Mouse (Mus musculus): Measurements from ENCODE around the gene Atxn1. TPM values are rescaled to one million over a fixed set of nuclear protein-coding genes. Genes with fewer than 3 reads are reported as not detected.
A peak's percentile ranks its signal among the peaks of the same experiment; 100 is the strongest.

The Atxn1 gene
- polyA plus RNA-seq, 1 experiment from 2014 or later, result 5.9 TPM

- Histone ChIP-seq H3K4me1 (ENCODE audit: insufficient read depth, low read length) (peaks cover 16% of the 10 kb centered on the region), H3K36me3 (ENCODE audit: insufficient read depth, low read length) (no peaks in the 10 kb centered on the region), H3K9ac (replicated peaks; ENCODE audit: low read length) (no peak overlapping the region), H3K4me3 (ENCODE audit: low read length) (no peak overlapping the region), H3K9me3 (ENCODE audit: low read length) (no peaks in the 10 kb centered on the region), H3K4me2 (replicated peaks; ENCODE audit: low read depth, low read length) (no peak overlapping the region), H3K27me3 (ENCODE audit: insufficient read depth, low read length) (no peaks in the 10 kb centered on the region), H3K27ac (ENCODE audit: low read length) (no peak overlapping the region)
- no peak for ATAC-seq (ENCODE audit: low FRiP score, low TSS enrichment)
- 73% methylated on average over 5 of the region's 5 CpGs for WGBS
These were observed 212.3 kb downstream of the Atxn1 start for GRCm38 (mm10) chr13:45752498-45752897.

DNA sequence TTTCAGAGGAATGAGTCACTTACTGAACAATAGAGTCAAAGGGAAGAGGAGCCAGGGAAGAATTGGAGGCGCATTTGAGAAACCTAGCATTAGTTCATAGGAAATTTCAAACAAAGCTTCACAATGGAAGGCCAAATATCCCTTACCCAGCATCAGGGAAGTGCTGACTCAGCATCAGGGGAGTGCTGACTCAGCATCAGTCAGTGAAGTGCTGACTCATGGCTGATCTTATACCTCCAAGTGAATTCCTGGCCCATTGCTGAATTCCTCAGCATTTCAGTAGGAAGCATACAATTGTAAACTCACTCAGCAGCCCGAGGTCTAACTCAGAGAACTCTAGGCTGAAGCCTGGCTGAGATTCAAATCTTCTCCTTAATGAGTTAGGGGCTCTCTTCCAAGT, 213.6 kb downstream of the Atxn1 start:
- ATAC-seq (ENCODE audit: low FRiP score, low TSS enrichment), result no peak
- H3K9ac ChIP-seq (replicated peaks; ENCODE audit: low read length), result no peak overlapping the region
- H3K4me3 ChIP-seq (ENCODE audit: low read length), result no peak overlapping the region

GRCm38 (mm10) chr13:45750627-45751026, 214.2 kb downstream of the Atxn1 start:
- 74% methylated on average over 6 of the region's 6 CpGs for WGBS
- no peak overlapping the region for H3K4me2 ChIP-seq (replicated peaks; ENCODE audit: low read depth, low read length)
- H3K9ac ChIP-seq (replicated peaks; ENCODE audit: low read length), result no peak overlapping the region
- H3K4me1 ChIP-seq (ENCODE audit: insufficient read depth, low read length), result peaks cover 16% of the 10 kb centered on the region
- H3K27me3 ChIP-seq (ENCODE audit: insufficient read depth, low read length), result no peaks in the 10 kb centered on the region
- H3K36me3 ChIP-seq (ENCODE audit: insufficient read depth, low read length), result no peaks in the 10 kb centered on the region
- ATAC-seq (ENCODE audit: low FRiP score, low TSS enrichment), result no peak
- no peak overlapping the region for H3K4me3 ChIP-seq (ENCODE audit: low read length)
- H3K9me3 ChIP-seq (ENCODE audit: low read length), result no peaks in the 10 kb centered on the region
- H3K27ac ChIP-seq (ENCODE audit: low read length), result no peak overlapping the region

More for the DNA sequence above, 213.6 kb downstream of the Atxn1 start:
- no peak overlapping the region for H3K27ac ChIP-seq (ENCODE audit: low read length)
- H3K36me3 ChIP-seq (ENCODE audit: insufficient read depth, low read length), result no peaks in the 10 kb centered on the region
- H3K27me3 ChIP-seq (ENCODE audit: insufficient read depth, low read length), result no peaks in the 10 kb centered on the region
- no peaks in the 10 kb centered on the region for H3K9me3 ChIP-seq (ENCODE audit: low read length)
- no peak overlapping the region for H3K4me2 ChIP-seq (replicated peaks; ENCODE audit: low read depth, low read length)
- peaks cover 16% of the 10 kb centered on the region for H3K4me1 ChIP-seq (ENCODE audit: insufficient read depth, low read length)
- 68% methylated on average over 2 of the region's 2 CpGs for WGBS

DNA sequence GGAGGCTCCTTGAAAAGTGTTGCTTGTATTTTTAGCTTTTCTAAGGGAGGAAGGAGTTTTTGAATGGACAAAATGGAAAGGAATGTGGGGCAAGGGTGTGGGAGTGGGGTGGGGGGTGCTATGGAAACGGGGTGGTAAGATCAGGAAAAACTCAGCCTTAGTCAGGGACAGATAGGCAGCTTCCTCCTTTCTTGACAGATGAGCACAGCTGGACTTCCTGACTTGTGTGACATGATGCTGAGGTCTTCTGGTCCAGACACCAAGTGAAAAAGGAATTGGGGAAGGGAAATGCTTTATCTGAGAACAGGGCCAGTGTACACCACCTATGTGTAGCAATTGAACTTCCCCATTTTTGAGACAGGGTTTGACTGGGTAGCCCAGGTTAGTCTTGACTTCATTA, 214.9 kb downstream of the Atxn1 start:
- H3K9me3 ChIP-seq (ENCODE audit: low read length), result no peaks in the 10 kb centered on the region
- H3K36me3 ChIP-seq (ENCODE audit: insufficient read depth, low read length), result no peaks in the 10 kb centered on the region
- peak overlapping the region; percentile 56 for H3K27ac ChIP-seq (ENCODE audit: low read length)
- peaks cover 16% of the 10 kb centered on the region for H3K4me1 ChIP-seq (ENCODE audit: insufficient read depth, low read length)
- H3K9ac ChIP-seq (replicated peaks; ENCODE audit: low read length), result no peak overlapping the region
- H3K4me3 ChIP-seq (ENCODE audit: low read length), result no peak overlapping the region
- H3K27me3 ChIP-seq (ENCODE audit: insufficient read depth, low read length), result no peaks in the 10 kb centered on the region
- no peak for ATAC-seq (ENCODE audit: low FRiP score, low TSS enrichment)
- WGBS, result 44% methylated on average over 1 of the region's 1 CpGs
- no peak overlapping the region for H3K4me2 ChIP-seq (replicated peaks; ENCODE audit: low read depth, low read length)

GRCm38 (mm10) chr13:45749222-45749621, 215.6 kb downstream of the Atxn1 start:
- no peaks in the 10 kb centered on the region for H3K27me3 ChIP-seq (ENCODE audit: insufficient read depth, low read length)
- no peak overlapping the region for H3K4me3 ChIP-seq (ENCODE audit: low read length)
- ATAC-seq (ENCODE audit: low FRiP score, low TSS enrichment), result no peak
- H3K4me2 ChIP-seq (replicated peaks; ENCODE audit: low read depth, low read length), result no peak overlapping the region
- H3K9me3 ChIP-seq (ENCODE audit: low read length), result no peaks in the 10 kb centered on the region
- no peaks in the 10 kb centered on the region for H3K36me3 ChIP-seq (ENCODE audit: insufficient read depth, low read length)
- peaks cover 12% of the 10 kb centered on the region for H3K4me1 ChIP-seq (ENCODE audit: insufficient read depth, low read length)
- H3K27ac ChIP-seq (ENCODE audit: low read length), result peak overlapping the region; percentile 44; the same call in 1 of the 2 replicates
- H3K9ac ChIP-seq (replicated peaks; ENCODE audit: low read length), result no peak overlapping the region
- 63% methylated on average over 8 of the region's 8 CpGs for WGBS

- Histone ChIP-seq H3K9me3 (ENCODE audit: low read length) (no peaks in the 10 kb centered on the region), H3K4me3 (ENCODE audit: low read length) (no peak overlapping the region), H3K4me2 (replicated peaks; ENCODE audit: low read depth, low read length) (no peak overlapping the region), H3K27me3 (ENCODE audit: insufficient read depth, low read length) (no peaks in the 10 kb centered on the region), H3K9ac (replicated peaks; ENCODE audit: low read length) (no peak overlapping the region), H3K4me1 (ENCODE audit: insufficient read depth, low read length) (peaks cover 12% of the 10 kb centered on the region), H3K27ac (ENCODE audit: low read length) (no peak overlapping the region), H3K36me3 (ENCODE audit: insufficient read depth, low read length) (no peaks in the 10 kb centered on the region)
- WGBS, result 58% methylated on average over 4 of the region's 4 CpGs
- no peak for ATAC-seq (ENCODE audit: low FRiP score, low TSS enrichment)
These were observed 216.1 kb downstream of the Atxn1 start for GRCm38 (mm10) chr13:45748691-45749090.

- no peak for ATAC-seq (ENCODE audit: low FRiP score, low TSS enrichment)
- H3K27me3 ChIP-seq (ENCODE audit: insufficient read depth, low read length), result no peaks in the 10 kb centered on the region
These were observed 218.7 kb downstream of the Atxn1 start for GRCm38 (mm10) chr13:45745851-45746773.

GRCm38 (mm10) chr13:45744803-45745432, 219.9 kb downstream of the Atxn1 start:
- no peak overlapping the region for H3K4me2 ChIP-seq (replicated peaks; ENCODE audit: low read depth, low read length)
- no peak overlapping the region for H3K27ac ChIP-seq (ENCODE audit: low read length)
- H3K4me1 ChIP-seq (ENCODE audit: insufficient read depth, low read length), result peaks cover 8% of the 10 kb centered on the region
- no peaks in the 10 kb centered on the region for H3K27me3 ChIP-seq (ENCODE audit: insufficient read depth, low read length)
- no peak overlapping the region for H3K9ac ChIP-seq (replicated peaks; ENCODE audit: low read length)
- H3K36me3 ChIP-seq (ENCODE audit: insufficient read depth, low read length), result no peaks in the 10 kb centered on the region
- no peaks in the 10 kb centered on the region for H3K9me3 ChIP-seq (ENCODE audit: low read length)
- WGBS, result 80% methylated on average over 7 of the region's 7 CpGs
- no peak overlapping the region for H3K4me3 ChIP-seq (ENCODE audit: low read length)
- no peak for ATAC-seq (ENCODE audit: low FRiP score, low TSS enrichment)

More at GRCm38 (mm10) chr13:45745851-45746773, 218.7 kb downstream of the Atxn1 start:
- Histone ChIP-seq H3K4me2 (replicated peaks; ENCODE audit: low read depth, low read length) (no peak overlapping the region), H3K9ac (replicated peaks; ENCODE audit: low read length) (no peak overlapping the region), H3K4me3 (ENCODE audit: low read length) (no peak overlapping the region), H3K27ac (ENCODE audit: low read length) (no peak overlapping the region), H3K36me3 (ENCODE audit: insufficient read depth, low read length) (no peaks in the 10 kb centered on the region), H3K4me1 (ENCODE audit: insufficient read depth, low read length) (peaks cover 12% of the 10 kb centered on the region), H3K9me3 (ENCODE audit: low read length) (no peaks in the 10 kb centered on the region)
- WGBS, result 62% methylated on average over 12 of the region's 12 CpGs

DNA sequence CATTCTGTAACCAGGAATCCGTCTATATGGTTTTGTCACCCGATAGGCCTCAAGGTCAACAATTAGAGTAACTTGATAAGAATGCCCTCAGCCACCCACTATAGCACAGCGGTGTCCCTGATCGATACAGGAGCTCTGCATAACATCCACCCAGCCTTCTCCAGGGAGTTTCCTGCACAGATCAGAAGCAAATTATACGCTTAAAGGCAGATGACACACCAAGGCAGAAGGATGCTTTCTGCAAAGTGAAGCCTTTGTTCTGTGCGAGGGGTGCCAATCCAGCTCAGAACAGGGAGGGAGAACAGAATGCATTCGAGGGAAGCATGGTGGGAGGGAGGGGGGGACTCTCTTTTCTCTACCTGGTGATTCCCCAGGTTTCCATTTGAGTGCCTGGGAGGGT, 221.0 kb downstream of the Atxn1 start:
- no peak for ATAC-seq (ENCODE audit: low FRiP score, low TSS enrichment)
- Histone ChIP-seq H3K9ac (replicated peaks; ENCODE audit: low read length) (no peak overlapping the region), H3K4me2 (replicated peaks; ENCODE audit: low read depth, low read length) (no peak overlapping the region), H3K4me1 (ENCODE audit: insufficient read depth, low read length) (no peaks in the 10 kb centered on the region), H3K9me3 (ENCODE audit: low read length) (no peaks in the 10 kb centered on the region), H3K27me3 (ENCODE audit: insufficient read depth, low read length) (no peaks in the 10 kb centered on the region), H3K27ac (ENCODE audit: low read length) (no peak overlapping the region), H3K36me3 (ENCODE audit: insufficient read depth, low read length) (no peaks in the 10 kb centered on the region), H3K4me3 (ENCODE audit: low read length) (no peak overlapping the region)
- WGBS, result 60% methylated on average over 7 of the region's 7 CpGs

DNA sequence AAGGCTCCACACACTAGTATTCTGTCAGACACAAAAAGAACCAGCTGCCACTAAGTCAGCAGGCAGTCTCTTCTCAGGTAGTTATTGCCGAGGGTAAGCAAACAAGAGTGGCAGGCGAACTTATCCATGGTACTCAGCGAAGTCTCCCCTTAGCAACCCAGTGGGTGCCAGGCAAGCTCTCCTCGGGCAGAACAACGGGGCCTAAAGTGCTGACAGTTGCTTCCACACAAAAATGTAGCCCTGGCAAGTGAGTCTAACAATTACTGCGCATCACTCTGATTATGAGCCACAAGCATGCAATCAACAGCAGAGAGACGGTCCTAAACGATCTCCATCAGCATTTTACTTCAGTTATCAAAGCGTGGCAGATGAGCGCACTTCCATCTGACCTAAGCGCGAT, 224.4 kb downstream of the Atxn1 start:
- no peaks in the 10 kb centered on the region for H3K4me1 ChIP-seq (ENCODE audit: insufficient read depth, low read length)
- H3K9ac ChIP-seq (replicated peaks; ENCODE audit: low read length), result no peak overlapping the region
- H3K27ac ChIP-seq (ENCODE audit: low read length), result no peak overlapping the region
- no peak overlapping the region for H3K4me2 ChIP-seq (replicated peaks; ENCODE audit: low read depth, low read length)
- H3K27me3 ChIP-seq (ENCODE audit: insufficient read depth, low read length), result no peaks in the 10 kb centered on the region
- WGBS, result 81% methylated on average over 12 of the region's 12 CpGs
- no peaks in the 10 kb centered on the region for H3K36me3 ChIP-seq (ENCODE audit: insufficient read depth, low read length)
- no peak for ATAC-seq (ENCODE audit: low FRiP score, low TSS enrichment)
- H3K4me3 ChIP-seq (ENCODE audit: low read length), result no peak overlapping the region
- H3K9me3 ChIP-seq (ENCODE audit: low read length), result no peaks in the 10 kb centered on the region
